ENCODE assay signal across 15 mouse cellular contexts in the genomic region with DNA sequence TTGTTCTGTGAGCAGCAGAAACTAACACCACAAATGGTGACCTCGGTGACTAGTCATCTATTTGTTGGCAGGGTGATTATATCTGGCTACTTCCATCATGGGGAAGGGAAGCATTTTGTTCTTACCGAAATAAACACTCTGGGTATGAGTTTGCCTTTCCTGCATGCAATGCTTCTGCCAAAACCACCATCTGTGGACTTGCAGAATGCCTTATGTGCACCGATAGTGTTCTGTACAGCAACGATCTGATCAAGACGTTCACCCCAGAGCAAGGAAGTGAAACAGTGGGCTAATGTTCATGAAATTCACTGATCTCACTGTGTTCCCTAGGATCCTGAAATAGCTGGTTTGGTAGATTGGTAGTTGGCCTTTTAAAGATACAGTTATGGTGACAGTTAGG.
DNase-seq lines count a peak whose midpoint lies in the region; ATAC-seq and TF ChIP-seq lines count a peak whose summit lies in the region.
"Had no signal": no experiment of that assay in that cellular context is flagged by ENCODE, and none has a peak within 500 bp of the region (broad histone marks: within the 10 kb centered on the region; RNA-seq: fewer than 3 reads in every experiment).

No protein-coding gene starts in this region.

- peak; percentile 19 for DNase-seq in left cerebral cortex, adult 11 months (ENCODE audit: low spot score)
- no peak for DNase-seq in left cerebral cortex, postnatal 4 days
- DNase-seq in cerebellum, adult 9-10 months, result peak; percentile 98
- peak; percentile 92 for DNase-seq in layer of hippocampus, adult 9-11 months
- peak; percentile 42 for DNase-seq in right cerebral cortex, postnatal 25 days
- DNase-seq in ovary, postnatal 10 days (ENCODE audit: low spot score), result no peak
- no peak for DNase-seq in lung, postnatal 0 days (ENCODE audit: low spot score)
- DNase-seq in MN1 (ENCODE audit: low spot score), result no peak
- DNase-seq: adrenal gland, adult 8-10 months; heart, adult 18-20 months; lung, embryonic 14.5 days had no signal

- no peaks in the 10 kb centered on the region for H3K36me3 ChIP-seq in lung, postnatal 0 days (ENCODE audit: insufficient read depth, low read length)
- H3K36me3 ChIP-seq: limb, embryonic 15.5 days had no signal

- TF ChIP-seq EP300 in lung, postnatal 0 days (IDR thresholded peaks at IDR 0.05), result no peak

- H3K9ac ChIP-seq in lung, postnatal 0 days (replicated peaks; ENCODE audit: low read depth), result no peak overlapping the region
- H3K9ac ChIP-seq: limb, embryonic 15.5 days; lung, embryonic 14.5 days had no signal

- H3K27ac ChIP-seq in lung, postnatal 0 days (ENCODE audit: low read length), result no peak overlapping the region
- H3K27ac ChIP-seq: kidney, postnatal 0 days; limb, embryonic 15.5 days had no signal

- H3K27me3 ChIP-seq in lung, postnatal 0 days (replicated peaks; ENCODE audit: insufficient read depth, low read length), result no peaks in the 10 kb centered on the region
- H3K27me3 ChIP-seq: limb, embryonic 15.5 days; Patski had no signal

- 78% methylated on average over 5 of the region's 5 CpGs for whole genome bisulfite sequencing in lung, postnatal 0 days

- H3K4me1 ChIP-seq in lung, postnatal 0 days (ENCODE audit: insufficient read depth, low read depth, low read length), result no peaks in the 10 kb centered on the region
- H3K4me1 ChIP-seq: limb, embryonic 15.5 days had no signal

- no peak for TF ChIP-seq CTCF in lung, postnatal 0 days (IDR thresholded peaks at IDR 0.05)

- H3K4me3 ChIP-seq in lung, postnatal 0 days (ENCODE audit: low read depth, low read length), result no peak overlapping the region
- H3K4me3 ChIP-seq: limb, embryonic 15.5 days had no signal

- H3K9me3 ChIP-seq in lung, postnatal 0 days (ENCODE audit: low read length), result no peaks in the 10 kb centered on the region
- H3K9me3 ChIP-seq: limb, embryonic 15.5 days had no signal

- H3K4me2 ChIP-seq in lung, postnatal 0 days (replicated peaks; ENCODE audit: low read depth, low read length), result no peak overlapping the region
- H3K4me2 ChIP-seq: limb, embryonic 15.5 days; lung, embryonic 14.5 days had no signal

- no peak for ATAC-seq in lung, postnatal 0 days
- ATAC-seq: inflammation-experienced regulatory T-cells, adult 6 months; Patski had no signal

- intact Hi-C loops in left cerebral cortex, postnatal 4 days (cut with DNase I), result no loop called here

Comparison
In these comparisons a context has a peak if more than half of its experiments do, and no peak if none do; other contexts are left out.
1. DNase-seq: peak in left cerebral cortex, adult 11 months (single experiment), cerebellum, adult 9-10 months (single experiment), layer of hippocampus, adult 9-11 months (single experiment) and right cerebral cortex, postnatal 25 days (single experiment); none in left cerebral cortex, postnatal 4 days (single experiment), ovary, postnatal 10 days (single experiment), lung, postnatal 0 days (single experiment) and MN1 (single experiment).